Mouse (Mus musculus) cerebellum, postnatal 14 days (tissue): Measurements from ENCODE around the gene Katnb1.

ENCODE experiments used
- DNase-seq, 2 experiments: peaks; one replicate each; pipeline ENCODE4 v3.0.0; 2021; ENCODE audit warnings: mixed read lengths in 2 of 2

Gene Katnb1

DNA sequence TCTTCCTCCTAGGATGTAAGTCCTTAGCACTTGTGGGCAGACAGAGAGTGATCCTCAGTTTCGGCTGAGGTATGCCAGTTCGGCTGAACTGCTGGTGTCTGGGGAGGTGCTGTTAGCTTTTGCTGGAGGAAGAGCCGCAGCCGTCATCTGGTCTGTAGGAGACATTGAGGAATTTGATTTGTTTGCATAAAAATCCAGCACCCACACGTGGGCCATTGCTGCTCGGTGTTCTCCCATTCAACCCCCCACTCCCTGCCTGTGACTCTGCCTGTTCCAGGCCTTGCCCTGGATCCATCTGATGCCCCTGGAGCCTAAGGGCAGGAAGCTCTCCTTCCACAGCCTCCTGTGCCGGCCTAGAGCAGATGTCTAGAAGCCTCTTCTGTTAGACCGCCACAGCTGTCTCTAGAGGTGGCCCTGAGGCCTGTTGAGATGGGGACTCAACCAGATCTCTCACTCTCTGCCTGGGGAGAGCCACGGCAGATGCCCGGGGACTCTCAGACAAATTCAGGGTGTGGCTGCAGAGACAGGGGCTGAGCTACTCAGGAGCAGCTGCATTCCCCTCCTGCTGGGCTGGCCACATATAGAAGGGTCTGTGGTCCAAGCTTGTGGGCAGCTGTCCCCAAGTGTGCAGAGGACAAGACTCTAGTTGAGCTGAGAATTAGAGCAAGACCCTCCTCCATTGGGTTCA, 3.9 kb downstream of the Katnb1 start:
- no peak for DNase-seq

DNA sequence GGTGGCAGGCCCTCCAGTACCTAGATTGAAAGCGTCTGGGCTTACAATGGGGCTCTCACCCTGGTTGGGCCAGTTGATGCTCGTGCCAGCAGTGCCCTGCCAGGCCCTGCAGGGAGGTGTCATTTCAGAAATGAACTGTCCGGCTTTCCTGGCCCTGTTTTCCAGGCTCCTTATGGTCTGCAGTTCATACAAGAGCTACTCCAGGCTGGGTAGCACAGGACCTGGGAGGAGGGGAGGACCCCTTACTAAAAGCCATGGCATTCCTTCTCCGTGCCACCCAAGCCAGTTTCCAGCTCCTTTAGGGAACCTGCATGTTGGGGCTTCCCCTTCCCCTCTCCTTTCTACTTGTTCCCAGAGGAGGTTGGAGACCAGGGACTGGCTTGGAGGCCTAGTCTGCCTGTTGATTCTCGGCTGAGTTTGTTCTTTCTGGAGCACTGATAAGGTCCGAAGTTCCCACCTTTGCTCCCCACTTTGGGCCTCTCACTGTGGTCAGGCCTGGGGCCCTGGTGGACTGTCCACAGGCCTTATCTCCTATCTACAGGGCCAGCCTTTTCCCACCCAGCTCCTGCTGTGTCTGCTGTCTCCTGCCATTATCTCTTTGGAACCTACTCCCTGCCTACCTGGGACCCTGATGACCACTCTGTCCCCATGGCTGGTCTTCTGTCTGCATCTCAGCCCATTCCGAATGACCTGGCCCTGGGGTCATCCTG, 4.6 kb downstream of the Katnb1 start:
- peak in 1 of 2 experiments; percentile 44 for DNase-seq

DNA sequence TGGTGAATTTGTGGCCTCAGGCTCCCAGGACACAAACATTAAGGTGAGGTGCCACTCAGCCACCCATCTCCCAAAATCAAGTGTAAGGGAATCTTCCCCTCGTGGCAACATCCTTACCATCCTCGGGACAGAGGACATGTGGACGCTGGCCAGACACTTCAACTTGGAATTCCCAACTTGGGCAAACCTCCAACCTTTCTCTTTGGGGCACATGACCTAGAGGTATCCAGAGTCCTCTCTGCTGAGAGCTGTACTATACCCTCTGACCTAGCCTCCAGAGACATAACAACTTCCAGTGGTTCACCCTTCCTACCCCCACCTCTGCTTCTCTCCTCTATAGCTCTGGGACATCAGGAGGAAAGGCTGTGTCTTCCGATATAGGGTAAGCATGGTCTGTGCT, 12.6 kb downstream of the Katnb1 start:
- no peak for DNase-seq

DNA sequence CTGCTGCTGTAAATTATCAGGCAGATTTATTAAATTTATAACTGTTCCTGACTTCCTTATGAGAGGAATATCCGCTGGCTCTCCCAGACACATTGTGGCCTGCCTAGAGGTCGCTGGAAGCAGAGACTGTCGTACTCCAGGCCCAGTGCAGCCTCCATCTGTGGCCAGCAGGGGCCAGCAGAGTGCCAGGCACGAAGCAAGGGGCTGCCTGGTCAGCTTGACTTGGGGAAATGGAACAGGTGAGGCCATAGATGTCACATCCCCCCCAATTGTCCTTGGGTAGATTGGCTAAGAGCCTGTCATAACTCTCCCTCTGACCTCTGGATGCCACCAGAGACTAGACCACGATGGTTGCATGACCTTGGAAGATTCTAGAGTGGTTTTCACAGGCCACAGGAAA, 18.0 kb downstream of the Katnb1 start:
- peak; percentile 84 to 88 for DNase-seq

DNA sequence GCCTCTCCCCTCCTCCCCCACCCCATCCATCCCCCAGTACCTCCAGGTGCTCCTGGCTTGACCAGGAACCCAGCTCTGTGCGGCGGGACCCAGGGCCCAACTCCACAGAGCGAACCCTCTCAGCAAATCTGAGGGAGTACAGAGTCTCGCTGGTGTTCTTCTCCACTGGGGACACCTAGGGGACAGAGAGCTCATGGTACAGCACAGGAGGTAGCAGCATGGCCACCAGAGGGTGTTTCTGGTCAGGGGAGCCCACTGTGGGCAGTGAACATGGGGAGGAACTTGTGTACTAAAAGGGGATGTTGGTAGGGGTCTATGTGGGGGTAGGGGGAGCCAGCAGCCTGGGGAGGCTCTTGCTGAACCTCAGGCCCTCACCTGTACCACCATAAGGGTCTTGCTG, 21.0 kb downstream of the Katnb1 start:
- no peak for DNase-seq

DNA sequence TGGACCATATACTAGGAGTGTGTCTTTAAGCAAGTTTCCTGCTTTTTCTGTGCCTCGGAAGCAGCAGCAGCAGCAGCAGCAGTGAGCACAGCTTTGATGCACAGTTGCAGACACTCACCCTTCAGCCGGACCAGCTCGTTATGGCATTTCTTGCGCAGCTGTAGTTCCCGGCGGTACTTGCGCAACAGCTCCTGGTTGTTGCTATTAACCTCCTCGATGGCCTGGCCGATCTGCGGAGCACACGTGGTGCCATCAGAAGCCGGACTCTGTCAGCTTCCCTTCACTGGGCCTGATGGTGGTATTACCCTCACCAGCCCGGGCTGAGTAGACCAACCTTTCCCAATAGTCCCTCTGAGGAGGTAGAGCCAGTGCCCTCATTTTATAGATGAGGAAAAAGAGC, 26.3 kb downstream of the Katnb1 start:
- no peak for DNase-seq

DNA sequence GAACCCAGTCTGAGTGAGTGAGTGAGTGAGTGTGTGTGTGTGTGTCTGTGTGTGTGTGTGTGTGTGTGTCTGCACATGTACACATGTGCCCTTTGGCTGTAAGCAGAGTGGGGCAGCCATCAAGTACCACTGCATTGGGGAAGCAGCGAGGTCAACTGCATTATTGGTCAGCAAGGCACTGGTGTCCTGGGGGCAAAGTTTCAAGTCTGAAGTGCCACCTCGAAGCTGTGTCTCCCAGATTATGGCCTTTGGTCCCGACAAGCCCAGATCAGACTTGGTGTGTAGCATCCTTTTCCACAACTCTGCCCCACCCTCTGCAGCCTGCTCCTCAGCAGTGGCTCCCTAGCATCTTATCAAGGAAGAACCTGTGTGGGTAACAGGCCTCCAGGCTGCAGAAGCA, 31.6 kb downstream of the Katnb1 start:
- DNase-seq, result no peak

DNA sequence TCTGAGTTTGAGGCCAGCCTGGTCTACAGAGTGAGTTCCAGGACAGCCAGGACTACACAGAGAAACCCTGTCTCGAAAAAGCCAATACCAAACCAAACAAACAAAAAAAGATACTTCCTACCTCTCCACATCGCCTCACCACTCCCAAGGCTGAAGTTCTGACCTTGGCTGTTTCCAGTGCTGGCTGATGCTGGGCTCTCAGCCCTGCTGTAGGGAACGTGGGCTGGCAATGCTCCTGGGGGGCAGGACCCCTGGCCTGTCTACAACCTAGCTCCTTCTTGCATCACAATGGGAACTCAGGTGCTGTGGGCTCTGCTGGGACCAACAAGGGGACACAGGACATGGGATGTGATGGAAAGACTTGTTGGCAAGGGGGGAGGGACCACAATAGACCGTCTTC, 32.1 kb downstream of the Katnb1 start:
- no peak for DNase-seq

DNA sequence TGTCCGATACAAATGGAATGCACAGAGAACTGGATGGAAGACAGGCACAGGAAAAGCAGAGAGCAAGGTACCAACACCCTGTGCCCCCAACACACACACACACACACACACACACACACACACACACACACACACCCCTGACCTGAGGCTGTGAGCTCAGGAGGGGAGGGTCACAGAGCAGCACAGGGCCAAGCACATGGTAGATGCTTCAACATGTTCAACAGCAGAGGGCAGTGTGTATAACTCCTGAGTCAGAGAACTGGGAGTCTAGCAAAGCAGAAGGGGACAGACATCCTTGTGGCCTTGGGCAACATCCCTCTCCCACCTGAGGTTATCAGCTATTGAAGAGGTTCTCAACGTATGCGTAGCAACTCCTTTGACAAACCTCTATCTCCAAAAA, 32.8 kb downstream of the Katnb1 start:
- peak; percentile 53 to 60 for DNase-seq

DNA sequence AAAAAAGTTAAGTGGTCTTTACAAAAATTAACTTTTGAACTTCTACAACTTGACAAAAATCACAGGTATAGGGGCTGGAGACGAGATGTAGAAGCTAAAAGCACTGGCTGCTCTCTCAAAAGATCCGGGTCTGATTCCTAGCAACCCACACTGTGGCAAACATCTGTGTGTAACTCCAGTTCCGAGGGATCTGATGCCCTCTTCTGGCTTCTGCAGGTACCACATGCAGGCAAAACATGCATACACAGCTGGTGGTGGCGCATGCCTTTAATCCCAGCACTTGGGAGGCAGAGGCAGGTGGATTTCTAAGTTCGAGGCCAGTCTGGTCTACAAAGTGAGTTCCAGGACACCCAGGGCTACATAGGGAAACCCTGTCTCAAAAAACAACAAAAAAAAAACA, 42.5 kb downstream of the Katnb1 start:
- no peak for DNase-seq

DNA sequence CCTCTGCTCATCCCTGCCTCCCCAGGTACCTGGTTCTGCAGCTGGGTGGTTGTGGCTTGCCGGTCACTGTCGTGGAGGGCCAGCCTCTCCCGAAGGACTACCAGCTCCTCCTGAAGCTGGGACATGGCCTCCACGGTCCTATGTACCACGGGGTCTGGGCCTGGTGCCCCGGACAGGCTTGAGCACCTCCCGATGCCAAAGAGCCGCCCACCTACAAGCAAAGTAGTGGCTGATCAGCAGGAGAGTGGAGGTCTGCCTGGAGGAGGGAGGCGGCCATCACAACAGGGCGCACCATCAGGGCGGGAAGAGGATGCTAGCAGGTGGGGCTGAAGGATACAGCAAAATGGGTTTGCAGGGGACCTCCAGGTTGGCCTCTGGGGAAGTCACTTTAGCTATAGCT, 45.5 kb downstream of the Katnb1 start:
- DNase-seq, result no peak

DNA sequence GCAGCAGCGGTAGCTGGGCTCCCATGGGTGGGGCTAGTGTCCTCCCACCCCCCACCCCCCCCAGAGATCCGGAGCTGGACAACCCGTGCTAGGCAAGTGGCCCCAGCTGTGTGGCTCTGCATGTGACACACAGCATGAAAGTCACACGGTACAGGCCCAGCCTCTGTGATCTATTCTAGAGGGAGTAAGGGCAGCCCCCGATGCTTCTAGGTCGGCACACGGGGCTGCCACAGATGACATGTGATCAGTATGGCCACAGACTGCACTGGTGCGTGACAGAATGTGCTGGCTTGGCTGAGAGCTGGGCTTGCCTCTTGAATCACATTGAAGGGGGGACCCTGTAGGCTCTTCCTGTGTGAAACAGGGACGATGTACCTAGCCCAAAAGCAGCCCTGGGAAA, 46.7 kb downstream of the Katnb1 start:
- DNase-seq, result no peak

DNA sequence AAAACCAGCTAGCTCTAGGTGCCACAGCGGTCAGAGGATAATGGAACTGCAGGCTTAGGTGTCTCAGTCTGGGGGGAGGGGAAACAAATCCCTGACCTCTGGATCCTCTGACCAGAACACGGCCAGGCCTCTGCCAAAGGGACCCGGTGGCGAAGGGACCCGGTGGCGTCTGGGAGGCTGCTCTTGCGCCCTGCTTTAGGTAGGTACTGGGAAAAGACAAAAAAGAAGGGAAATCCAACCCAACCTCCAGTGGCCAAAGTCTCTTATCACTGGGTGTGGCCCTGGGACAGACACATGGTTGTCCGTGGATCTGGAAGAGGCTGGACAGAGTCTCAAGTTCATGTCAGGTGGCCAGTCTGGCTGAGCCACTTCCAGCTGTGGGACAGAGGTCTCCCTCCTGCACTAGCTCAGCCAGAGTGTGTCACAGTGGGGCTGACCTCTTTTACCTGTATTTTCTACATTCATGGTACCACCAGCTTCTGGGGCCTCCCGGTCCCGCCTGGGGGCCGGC, 47.8 kb downstream of the Katnb1 start:
- DNase-seq, result no peak

DNA sequence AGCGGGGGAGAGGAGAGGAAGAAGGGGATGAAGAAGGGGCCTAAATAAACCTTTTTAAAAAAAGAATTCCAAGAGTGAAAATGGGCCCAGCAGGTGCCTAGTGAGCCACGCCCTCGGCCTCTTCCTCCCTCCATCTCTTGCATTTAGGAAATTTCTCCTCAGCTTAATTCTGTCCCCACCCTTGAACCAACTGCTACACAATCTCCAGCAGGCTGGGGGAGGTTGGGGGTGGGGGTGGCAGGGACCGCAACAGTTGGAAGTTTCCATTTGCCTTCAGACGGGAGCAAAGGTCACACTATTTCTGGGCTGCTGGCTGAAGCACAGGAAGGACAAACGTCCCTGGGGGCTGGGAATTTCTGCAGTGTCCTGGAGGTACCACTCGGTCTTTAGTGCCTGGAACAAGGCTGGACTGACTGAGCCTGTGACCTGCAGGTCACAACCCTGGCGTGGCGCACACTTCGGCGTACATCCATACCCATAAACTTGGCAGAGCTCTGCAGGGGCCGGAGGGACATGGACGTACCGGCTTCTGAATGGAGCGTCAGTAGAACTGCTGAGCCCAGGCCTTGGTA, 50.1 kb downstream of the Katnb1 start:
- DNase-seq, result no peak

DNA sequence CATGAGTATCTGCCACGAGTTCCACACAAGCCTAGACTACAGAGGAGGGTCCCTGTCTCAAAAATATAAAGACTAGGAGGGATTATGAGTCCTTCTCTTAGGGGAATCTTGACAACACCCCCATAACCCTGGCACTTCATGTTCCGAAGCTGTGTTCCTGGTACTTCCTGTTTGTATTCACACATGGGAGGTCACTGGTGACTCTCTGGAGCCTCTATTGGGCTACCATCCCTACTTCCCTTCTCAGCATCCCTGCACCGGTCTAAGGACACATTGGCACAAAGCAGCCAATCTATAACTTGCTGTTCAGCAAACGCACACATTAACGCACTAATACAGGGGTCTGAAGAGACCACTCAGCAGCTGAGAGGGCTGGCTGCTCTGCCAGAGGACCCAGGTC, 51.0 kb downstream of the Katnb1 start:
- DNase-seq, result no peak

DNA sequence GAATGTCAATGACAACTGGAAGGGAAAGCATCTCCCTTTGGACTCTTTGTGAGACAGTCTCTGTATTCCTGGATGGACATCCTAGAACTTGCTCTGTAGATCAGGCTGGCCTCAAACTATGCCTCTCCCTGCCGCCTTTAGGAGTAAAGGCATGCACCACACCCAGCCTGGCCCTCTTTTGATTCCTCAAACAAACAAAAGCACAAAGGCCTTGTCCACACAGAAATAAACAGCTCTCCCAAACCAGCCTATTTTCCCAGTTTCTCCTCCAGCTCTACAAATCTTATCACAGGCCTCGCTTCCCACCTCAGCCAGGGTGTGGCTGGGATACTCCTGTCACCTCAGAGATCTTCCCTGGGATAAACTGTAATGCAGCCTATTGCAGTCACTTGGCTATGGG, 53.2 kb downstream of the Katnb1 start:
- DNase-seq, result no peak

DNA sequence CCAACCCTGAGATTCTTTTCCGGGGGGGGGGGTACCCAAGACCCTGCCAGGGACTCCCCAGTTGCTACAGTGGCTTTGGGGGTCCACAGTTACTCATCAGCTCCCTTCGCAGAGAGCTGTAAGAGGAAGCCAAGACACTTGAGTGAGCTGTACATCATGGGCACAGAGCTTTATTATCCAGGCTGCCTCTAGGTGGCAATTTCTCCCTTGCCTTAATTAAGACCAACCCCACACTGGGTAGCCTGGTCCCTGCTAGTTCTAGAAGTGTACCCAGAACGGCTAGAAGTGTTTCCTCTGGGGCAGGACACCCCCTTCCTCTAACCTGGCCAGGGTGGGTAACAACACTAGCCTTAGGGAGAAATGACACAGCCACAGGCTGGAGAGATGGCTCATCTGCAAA, 54.3 kb downstream of the Katnb1 start:
- DNase-seq, result no peak

DNA sequence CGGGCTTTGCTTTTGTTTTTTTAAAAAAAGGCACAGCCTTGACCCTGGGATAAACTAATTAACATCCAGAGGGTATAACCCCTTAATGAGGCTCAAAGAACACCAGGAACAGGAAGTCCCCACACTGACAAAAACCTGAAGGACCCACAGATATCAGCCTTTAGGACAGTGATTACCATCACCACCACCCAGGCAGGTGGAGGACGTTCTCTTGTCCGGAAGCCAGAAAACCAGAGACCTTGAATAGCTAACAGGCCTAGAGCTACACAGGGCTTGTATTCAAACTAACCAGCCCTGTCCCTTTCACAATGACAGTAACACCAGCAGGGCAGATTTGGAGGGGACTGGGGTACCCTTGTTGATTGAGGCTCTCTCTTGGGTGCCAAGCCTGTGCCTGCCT, 55.2 kb downstream of the Katnb1 start:
- DNase-seq, result no peak

DNA sequence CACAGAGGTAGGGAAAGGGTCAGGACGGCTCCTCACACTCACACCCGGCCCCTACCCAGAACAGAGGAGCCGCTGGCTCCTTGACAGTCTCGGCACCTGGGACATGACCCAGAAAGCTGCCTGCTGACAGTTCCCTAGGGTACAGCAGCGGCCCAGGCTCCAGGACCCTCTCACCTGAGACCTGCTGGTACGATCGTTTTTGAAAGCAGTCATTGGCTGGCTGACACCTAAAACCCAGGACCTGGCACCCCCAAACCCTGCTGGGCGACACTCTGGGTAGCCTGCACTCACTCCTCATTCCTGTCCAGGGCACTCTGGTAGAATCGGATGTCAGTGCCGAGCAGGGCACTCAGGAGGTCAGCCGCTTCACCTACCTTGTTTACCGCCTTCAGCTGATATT, 56.2 kb downstream of the Katnb1 start:
- no peak for DNase-seq

DNA sequence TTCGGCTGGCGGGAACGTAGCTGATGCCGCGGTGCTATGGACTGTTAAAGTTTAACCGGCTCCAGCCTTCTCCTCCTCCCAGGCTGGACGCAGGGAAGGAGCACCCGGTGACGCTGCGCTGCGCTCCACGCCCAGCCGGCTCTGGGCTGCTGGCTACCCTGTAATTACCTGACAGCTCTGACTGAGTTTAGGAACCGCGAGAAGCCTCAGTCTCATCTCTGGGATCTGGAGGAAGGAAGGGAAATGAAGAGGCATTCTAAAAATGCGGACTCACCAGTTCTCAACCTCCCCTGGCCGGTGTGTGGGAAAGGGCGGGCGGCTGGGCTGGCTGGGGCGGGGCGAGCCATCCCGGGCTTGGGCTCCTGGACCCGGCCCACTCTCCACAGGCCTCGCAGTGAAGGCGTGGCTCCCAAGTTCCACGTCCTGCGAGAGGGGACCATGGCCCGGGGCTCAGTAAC, 56.7 kb downstream of the Katnb1 start:
- peak; percentile 28 for DNase-seq

DNA sequence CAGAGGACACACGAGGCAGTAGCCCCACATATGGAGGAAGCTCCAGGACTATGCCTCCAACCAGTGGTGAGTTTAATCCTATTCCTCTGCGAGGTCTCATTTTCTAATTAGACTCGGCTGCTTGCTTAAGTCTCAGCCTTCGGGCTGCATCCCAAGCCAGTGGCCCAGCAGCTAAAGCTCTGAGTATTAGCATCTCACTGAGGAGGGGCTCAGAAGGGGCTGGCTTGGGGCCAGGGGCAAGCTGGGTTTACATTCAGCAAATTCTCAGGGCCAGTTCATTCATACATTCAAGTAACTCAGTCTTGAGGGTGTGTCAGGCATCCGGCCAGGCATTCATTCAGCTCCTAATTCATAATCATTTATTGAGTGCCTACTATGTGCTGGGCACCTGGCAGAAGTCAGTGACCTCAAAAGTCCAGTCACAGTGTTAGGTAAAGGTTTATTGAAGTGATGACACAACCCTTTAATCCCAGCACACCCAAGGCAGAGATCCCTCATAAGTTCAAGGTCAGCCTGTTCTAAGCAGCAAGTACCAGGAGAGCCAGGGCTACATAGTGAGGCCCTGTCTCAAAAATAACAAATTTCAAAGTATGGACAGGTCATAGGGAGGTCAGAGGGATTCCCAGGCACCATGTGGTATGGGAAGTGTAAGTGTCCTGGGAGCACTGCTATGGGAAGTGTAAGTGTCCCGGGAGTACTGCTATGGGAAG, 57.5 kb downstream of the Katnb1 start:
- DNase-seq, result peak; percentile 35 to 56

DNA sequence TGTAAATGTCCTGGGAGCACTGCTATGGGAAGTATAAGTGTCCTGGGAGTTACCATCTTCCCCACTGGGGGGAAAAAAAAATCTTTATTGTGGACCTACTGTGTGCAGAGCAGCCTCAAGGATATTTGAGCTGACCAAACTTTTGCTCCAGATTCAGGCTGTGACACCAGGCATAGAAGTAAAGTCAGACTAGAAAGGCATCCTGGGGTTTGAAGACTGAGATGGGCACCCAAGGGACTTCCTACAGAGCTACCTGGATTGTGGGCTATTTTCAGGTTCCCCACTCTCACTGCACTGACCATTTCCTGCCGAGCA, 58.0 kb downstream of the Katnb1 start:
- DNase-seq, result no peak

DNA sequence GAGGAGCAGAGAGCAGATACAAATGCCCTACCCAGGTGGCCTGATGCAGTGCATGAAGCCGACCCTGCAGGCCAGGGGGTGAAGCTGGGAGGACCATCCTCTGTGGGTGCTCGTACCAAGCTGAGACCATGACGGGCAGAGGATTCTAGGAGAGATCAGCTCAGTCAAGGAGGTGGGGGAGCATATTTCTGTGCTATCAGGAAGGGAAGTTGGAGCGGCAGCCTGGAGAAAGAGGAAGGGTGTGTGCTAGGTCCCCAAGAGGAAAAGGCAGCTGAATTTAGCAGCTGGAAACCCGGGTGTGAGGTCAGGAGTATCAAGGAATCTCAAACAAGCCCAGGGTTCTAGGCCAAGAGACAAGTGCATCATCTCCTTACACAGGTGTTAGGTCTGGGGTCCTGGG, 59.6 kb downstream of the Katnb1 start:
- DNase-seq, result no peak

DNA sequence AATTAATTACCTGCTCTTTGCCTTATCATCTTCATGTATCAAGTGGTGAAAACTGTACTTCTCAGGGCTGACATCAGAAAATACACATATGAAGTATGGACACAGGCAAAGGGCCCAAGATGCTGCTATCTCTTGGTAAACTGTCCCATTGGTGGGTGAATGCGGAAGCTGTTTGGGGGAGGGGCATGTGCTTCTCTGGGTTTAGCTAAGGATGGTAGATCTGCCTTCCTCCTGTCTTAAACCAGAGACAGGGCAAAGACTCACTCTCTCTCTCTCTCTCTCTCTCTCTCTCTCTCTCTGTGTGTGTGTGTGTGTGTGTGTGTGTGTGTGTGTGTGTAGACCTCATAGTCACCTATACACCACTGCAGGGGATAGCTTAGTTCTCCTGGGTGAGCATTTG, 60.0 kb downstream of the Katnb1 start:
- no peak for DNase-seq
